Mouse (Mus musculus) embryonic facial prominence, embryonic 11.5 days (tissue): ENCODE measurements at regions not wholly inside any gene's neighbourhood (a gene's known extent, or its start where the extent isn't known, plus 50 kb on each side); places are given as distances from the start of the nearest gene placed in this dataset.
A peak's percentile ranks its signal among the peaks of the same experiment; 100 is the strongest.

Experiments
- ATAC-seq: fragments of 200-750 bp; cut with Nextera tagmentation; replicated peaks from 2 replicates; pipeline ENCODE4 v1.8.0; 2017; ENCODE audit warnings: low read depth; ENCODE audit not compliant: insufficient number of reproducible peaks, low FRiP score, low TSS enrichment
- DNase-seq: peaks from one replicate; pipeline ENCODE4 v3.0.0-alpha.2; 2015; ENCODE audit warnings: low spot score
- H3K27ac ChIP-seq: fragments of 300-500 bp; sonication (generic); replicated peaks from 2 replicates; pipeline ENCODE4 v1.5.1; 2014; ENCODE audit warnings: mild to moderate bottlenecking, low read depth, low read length, control low read depth
- H3K27me3 ChIP-seq: fragments of 300-500 bp; sonication (generic); 2 replicates; pipeline ENCODE4 v1.6.1; 2014; ENCODE audit warnings: mild to moderate bottlenecking, low read length, moderate library complexity, mixed read lengths; ENCODE audit not compliant: control insufficient read depth, insufficient read depth
- H3K36me3 ChIP-seq: fragments of 300-500 bp; sonication (generic); replicated peaks from 2 replicates; pipeline ENCODE4 v1.6.1; 2014; ENCODE audit warnings: low read depth, mild to moderate bottlenecking, low read length, moderate library complexity, mixed read lengths; ENCODE audit not compliant: control insufficient read depth, insufficient read depth
- H3K4me1 ChIP-seq: fragments of 300-500 bp; sonication (generic); 2 replicates; pipeline ENCODE4 v1.6.1; 2014; ENCODE audit warnings: low read length, mixed read lengths; ENCODE audit not compliant: control insufficient read depth, insufficient read depth
- H3K4me2 ChIP-seq: fragments of 300-500 bp; sonication (generic); 2 replicates; pipeline ENCODE4 v1.6.1; 2014; ENCODE audit warnings: low read depth, mild to moderate bottlenecking, control low read depth, low read length, moderate library complexity
- H3K4me3 ChIP-seq: fragments of 300-500 bp; sonication (generic); 2 replicates; pipeline ENCODE4 v1.5.1; 2014; ENCODE audit warnings: low read depth, low read length, control low read depth
- H3K9ac ChIP-seq: fragments of 300-500 bp; sonication (generic); replicated peaks from 2 replicates; pipeline ENCODE4 v1.6.1; 2014; ENCODE audit warnings: mild to moderate bottlenecking, control low read depth, low read length
- H3K9me3 ChIP-seq: fragments of 300-500 bp; sonication (generic); replicated peaks from 2 replicates; pipeline ENCODE4 v1.6.1; 2016; ENCODE audit warnings: mild to moderate bottlenecking, low read length, inconsistent platforms, mixed read lengths; ENCODE audit not compliant: control insufficient read depth
- WGBS: fragments of 180-500 bp; shearing (Covaris S2); extraction: QIAGEN DNeasy Blood & Tissue Kit; methylation state at CpG from one replicate; pipeline ENCODE4 v1.1.7; 2014; 5-methylcytosine and 5-hydroxymethylcytosine counted together

- H3K27me3 ChIP-seq = no peaks in the 10 kb centered on the region
- no peak for ATAC-seq
- no peak for DNase-seq
- H3K9ac ChIP-seq = no peak overlapping the region
- no peaks in the 10 kb centered on the region for H3K9me3 ChIP-seq
- H3K4me3 ChIP-seq = no peak overlapping the region
- no peak overlapping the region for H3K27ac ChIP-seq
- H3K4me1 ChIP-seq = no peaks in the 10 kb centered on the region
- 95% methylated on average over 1 of the region's 1 CpGs for WGBS
- no peak overlapping the region for H3K4me2 ChIP-seq
- no peaks in the 10 kb centered on the region for H3K36me3 ChIP-seq
Measured at GRCm38 (mm10) chr10:14217284-14217683, 251.4 kb downstream of the Hivep2 start.

- WGBS = 87% methylated on average over 10 of the region's 10 CpGs
- no peak overlapping the region for H3K4me3 ChIP-seq
- no peaks in the 10 kb centered on the region for H3K27me3 ChIP-seq
- no peaks in the 10 kb centered on the region for H3K4me1 ChIP-seq
- no peak overlapping the region for H3K4me2 ChIP-seq
- H3K36me3 ChIP-seq = no peaks in the 10 kb centered on the region
- no peak overlapping the region for H3K27ac ChIP-seq
- ATAC-seq (no peak), DNase-seq (no peak)
- H3K9me3 ChIP-seq = no peaks in the 10 kb centered on the region
- H3K9ac ChIP-seq = no peak overlapping the region
Measured at GRCm38 (mm10) chr10:14216191-14216992, 250.5 kb downstream of the Hivep2 start.

- H3K9ac ChIP-seq = no peak overlapping the region
- no peak for DNase-seq
- H3K9me3 ChIP-seq = no peaks in the 10 kb centered on the region
- no peaks in the 10 kb centered on the region for H3K36me3 ChIP-seq
- H3K27me3 ChIP-seq = no peaks in the 10 kb centered on the region
- 80% methylated on average over 4 of the region's 4 CpGs for WGBS
- H3K4me1 ChIP-seq = no peaks in the 10 kb centered on the region
- no peak overlapping the region for H3K4me2 ChIP-seq
- ATAC-seq = no peak
- no peak overlapping the region for H3K4me3 ChIP-seq
- H3K27ac ChIP-seq = no peak overlapping the region
Measured at GRCm38 (mm10) chr10:14215512-14215911, 249.6 kb downstream of the Hivep2 start.

- ATAC-seq (no peak), DNase-seq (no peak)
- H3K27ac ChIP-seq = no peak overlapping the region
- 85% methylated on average over 5 of the region's 5 CpGs for WGBS
- no peak overlapping the region for H3K4me2 ChIP-seq
- H3K36me3 ChIP-seq = no peaks in the 10 kb centered on the region
- no peaks in the 10 kb centered on the region for H3K27me3 ChIP-seq
- no peak overlapping the region for H3K4me3 ChIP-seq
- no peak overlapping the region for H3K9ac ChIP-seq
- H3K4me1 ChIP-seq = no peaks in the 10 kb centered on the region
- no peaks in the 10 kb centered on the region for H3K9me3 ChIP-seq
Measured at GRCm38 (mm10) chr10:14213536-14213935, 247.7 kb downstream of the Hivep2 start.

- Histone ChIP-seq H3K36me3 (no peaks in the 10 kb centered on the region), H3K9me3 (no peaks in the 10 kb centered on the region), H3K27ac (no peak overlapping the region), H3K4me2 (no peak overlapping the region), H3K9ac (no peak overlapping the region), H3K4me1 (no peaks in the 10 kb centered on the region), H3K4me3 (no peak overlapping the region), H3K27me3 (no peaks in the 10 kb centered on the region)
- DNase-seq (no peak), ATAC-seq (no peak)
- WGBS = 82% methylated on average over 6 of the region's 6 CpGs
Measured at GRCm38 (mm10) chr10:14211926-14212325, 246.1 kb downstream of the Hivep2 start.

- ATAC-seq (no peak), DNase-seq (no peak)
- no peak overlapping the region for H3K27ac ChIP-seq
- no peak overlapping the region for H3K9ac ChIP-seq
- H3K4me2 ChIP-seq = no peak overlapping the region
- H3K4me1 ChIP-seq = no peaks in the 10 kb centered on the region
- no peaks in the 10 kb centered on the region for H3K27me3 ChIP-seq
- 72% methylated on average over 6 of the region's 6 CpGs for WGBS
- H3K9me3 ChIP-seq = no peaks in the 10 kb centered on the region
- H3K36me3 ChIP-seq = no peaks in the 10 kb centered on the region
- H3K4me3 ChIP-seq = no peak overlapping the region
Measured at GRCm38 (mm10) chr10:14211481-14211880, 245.6 kb downstream of the Hivep2 start.

- no peaks in the 10 kb centered on the region for H3K9me3 ChIP-seq
- H3K4me2 ChIP-seq = no peak overlapping the region
- H3K36me3 ChIP-seq = no peaks in the 10 kb centered on the region
- H3K9ac ChIP-seq = no peak overlapping the region
- H3K27ac ChIP-seq = no peak overlapping the region
- 94% methylated on average over 8 of the region's 8 CpGs for WGBS
- no peaks in the 10 kb centered on the region for H3K4me1 ChIP-seq
- DNase-seq = no peak
- no peak for ATAC-seq
- H3K27me3 ChIP-seq = no peaks in the 10 kb centered on the region
- H3K4me3 ChIP-seq = no peak overlapping the region
Measured at GRCm38 (mm10) chr10:14210445-14210844, 244.6 kb downstream of the Hivep2 start.

- DNase-seq (peak; percentile 49), ATAC-seq (no peak)
- no peaks in the 10 kb centered on the region for H3K36me3 ChIP-seq
- no peaks in the 10 kb centered on the region for H3K27me3 ChIP-seq
- H3K9ac ChIP-seq = no peak overlapping the region
- no peak overlapping the region for H3K4me2 ChIP-seq
- no peak overlapping the region for H3K27ac ChIP-seq
- H3K9me3 ChIP-seq = no peaks in the 10 kb centered on the region
- no peak overlapping the region for H3K4me3 ChIP-seq
- no peaks in the 10 kb centered on the region for H3K4me1 ChIP-seq
- WGBS = 73% methylated on average over 6 of the region's 6 CpGs
Measured at GRCm38 (mm10) chr10:14210045-14210444, 244.2 kb downstream of the Hivep2 start.
